Mouse (Mus musculus): ENCODE measurements around the gene Olfr117. TPM values are rescaled to one million over a fixed set of nuclear protein-coding genes. Genes with fewer than 3 reads are reported as not detected.

The Olfr117 gene
- not detected for polyA plus RNA-seq (2014; fragmentation: Illumina TruSeq; extraction: RNeasy Lipid Tissue Mini Kit (QIAGEN cat#74804); ENCODE audit: low read depth, low replicate concordance)

GRCm38 (mm10) chr17:37663682-37664081 is at the start of gene Olfr117:
Gene Olfr117 (minus strand): TSS chr17:37663782.

GRCm38 (mm10) chr17:37696264-37696663 is 32.7 kb upstream of the Olfr117 start, which contains the start of gene Olfr119:
Gene Olfr119 (plus strand): TSS chr17:37696564.

DNA sequence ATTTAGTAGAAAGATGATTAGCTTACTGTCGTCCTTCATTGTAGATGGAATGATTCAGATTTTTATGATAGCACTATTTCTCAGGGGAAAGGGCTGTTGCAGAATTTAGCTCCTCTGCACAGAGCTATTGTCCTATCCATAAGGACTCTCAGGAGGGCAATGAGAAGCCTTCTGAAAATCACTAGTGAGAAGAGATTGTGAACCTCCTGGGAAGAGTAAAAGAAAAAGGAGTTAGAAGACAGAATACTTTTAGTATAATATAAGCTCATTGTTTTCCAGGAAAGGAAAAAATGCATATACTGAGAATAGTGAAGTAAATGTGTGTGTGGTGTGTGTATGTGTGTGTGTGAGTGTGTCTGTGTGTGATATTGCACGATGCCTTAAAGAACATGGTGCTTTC is 3.1 kb upstream of the Olfr117 start, which contains the start of gene Olfr118:
Olfr118 (plus strand) TSS at position 301 of the 400 bp plus-strand sequence.

GRCm38 (mm10) chr17:37627009-37627408 is 36.6 kb downstream of the Olfr117 start, which contains the start of the genes Olfr115 and Olfr116:
Gene Olfr115 (minus strand): TSS chr17:37627109.
Gene Olfr116 (minus strand): TSS chr17:37627199.

Other genes with a start within 250 kb of the Olfr117 start
- not detected for gene Olfr108, start 218.3 kb downstream of the Olfr117 start, polyA plus RNA-seq (2014; fragmentation: Illumina TruSeq; extraction: RNeasy Lipid Tissue Mini Kit (QIAGEN cat#74804); ENCODE audit: low read depth, low replicate concordance)
- gene Olfr109, start 204.9 kb downstream of the Olfr117 start, polyA plus RNA-seq (2014; fragmentation: Illumina TruSeq; extraction: RNeasy Lipid Tissue Mini Kit (QIAGEN cat#74804); ENCODE audit: low read depth, low replicate concordance), result not detected
- gene H2-M2, start 180.2 kb downstream of the Olfr117 start, polyA plus RNA-seq (2014; fragmentation: Illumina TruSeq; extraction: RNeasy Lipid Tissue Mini Kit (QIAGEN cat#74804); ENCODE audit: low read depth, low replicate concordance), result not detected
- not detected for gene Olfr110, start 171.3 kb downstream of the Olfr117 start, polyA plus RNA-seq (2014; fragmentation: Illumina TruSeq; extraction: RNeasy Lipid Tissue Mini Kit (QIAGEN cat#74804); ENCODE audit: low read depth, low replicate concordance)
- not detected for gene Olfr111, start 155.8 kb downstream of the Olfr117 start, polyA plus RNA-seq (2014; fragmentation: Illumina TruSeq; extraction: RNeasy Lipid Tissue Mini Kit (QIAGEN cat#74804); ENCODE audit: low read depth, low replicate concordance)
- gene Olfr112, start 94.3 kb downstream of the Olfr117 start, polyA plus RNA-seq (2014; fragmentation: Illumina TruSeq; extraction: RNeasy Lipid Tissue Mini Kit (QIAGEN cat#74804); ENCODE audit: low read depth, low replicate concordance), result not detected
- gene Olfr113, start 86.1 kb downstream of the Olfr117 start, polyA plus RNA-seq (2014; fragmentation: Illumina TruSeq; extraction: RNeasy Lipid Tissue Mini Kit (QIAGEN cat#74804); ENCODE audit: low read depth, low replicate concordance), result not detected
- gene Olfr114, start 71.0 kb downstream of the Olfr117 start, polyA plus RNA-seq (2014; fragmentation: Illumina TruSeq; extraction: RNeasy Lipid Tissue Mini Kit (QIAGEN cat#74804); ENCODE audit: low read depth, low replicate concordance), result not detected
- not detected for gene Olfr115, start 36.7 kb downstream of the Olfr117 start, polyA plus RNA-seq (2014; fragmentation: Illumina TruSeq; extraction: RNeasy Lipid Tissue Mini Kit (QIAGEN cat#74804); ENCODE audit: low read depth, low replicate concordance)
- gene Olfr116, start 36.6 kb downstream of the Olfr117 start, polyA plus RNA-seq (2014; fragmentation: Illumina TruSeq; extraction: RNeasy Lipid Tissue Mini Kit (QIAGEN cat#74804); ENCODE audit: low read depth, low replicate concordance), result not detected
- not detected for gene Olfr118, start 3.2 kb upstream of the Olfr117 start, polyA plus RNA-seq (2014; fragmentation: Illumina TruSeq; extraction: RNeasy Lipid Tissue Mini Kit (QIAGEN cat#74804); ENCODE audit: low read depth, low replicate concordance)
- gene Olfr119, start 32.8 kb upstream of the Olfr117 start, polyA plus RNA-seq (2014; fragmentation: Illumina TruSeq; extraction: RNeasy Lipid Tissue Mini Kit (QIAGEN cat#74804); ENCODE audit: low read depth, low replicate concordance), result not detected
- gene Olfr120, start 58.0 kb upstream of the Olfr117 start, polyA plus RNA-seq (2014; fragmentation: Illumina TruSeq; extraction: RNeasy Lipid Tissue Mini Kit (QIAGEN cat#74804); ENCODE audit: low read depth, low replicate concordance), result not detected
- gene Olfr121, start 85.1 kb upstream of the Olfr117 start, polyA plus RNA-seq (2014; fragmentation: Illumina TruSeq; extraction: RNeasy Lipid Tissue Mini Kit (QIAGEN cat#74804); ENCODE audit: low read depth, low replicate concordance), result not detected
- not detected for gene Olfr122, start 104.8 kb upstream of the Olfr117 start, polyA plus RNA-seq (2014; fragmentation: Illumina TruSeq; extraction: RNeasy Lipid Tissue Mini Kit (QIAGEN cat#74804); ENCODE audit: low read depth, low replicate concordance)
- gene Olfr123, start 129.7 kb upstream of the Olfr117 start, polyA plus RNA-seq (2014; fragmentation: Illumina TruSeq; extraction: RNeasy Lipid Tissue Mini Kit (QIAGEN cat#74804); ENCODE audit: low read depth, low replicate concordance), result not detected
- gene Olfr124, start 136.1 kb upstream of the Olfr117 start, polyA plus RNA-seq (2014; fragmentation: Illumina TruSeq; extraction: RNeasy Lipid Tissue Mini Kit (QIAGEN cat#74804); ENCODE audit: low read depth, low replicate concordance), result not detected
- not detected for gene Olfr125, start 169.2 kb upstream of the Olfr117 start, polyA plus RNA-seq (2014; fragmentation: Illumina TruSeq; extraction: RNeasy Lipid Tissue Mini Kit (QIAGEN cat#74804); ENCODE audit: low read depth, low replicate concordance)
- gene Olfr126, start 183.7 kb upstream of the Olfr117 start, polyA plus RNA-seq (2014; fragmentation: Illumina TruSeq; extraction: RNeasy Lipid Tissue Mini Kit (QIAGEN cat#74804); ENCODE audit: low read depth, low replicate concordance), result not detected
- not detected for gene Olfr127, start 236.7 kb upstream of the Olfr117 start, polyA plus RNA-seq (2014; fragmentation: Illumina TruSeq; extraction: RNeasy Lipid Tissue Mini Kit (QIAGEN cat#74804); ENCODE audit: low read depth, low replicate concordance)